Mouse (Mus musculus) ZHBTc4 (cell line): Measurements from ENCODE around the gene Pmpcb.
"Not testable (repeated sequence)": the region's sequence is repeated elsewhere in the genome, so short reads cannot be mapped to it uniquely, and the experiment has no call there.

Experiments
- DNase-seq: peaks from one replicate; pipeline ENCODE4 v3.0.0-alpha.2; 2011; ENCODE audit warnings: low read depth, low spot score

Pmpcb gene

GRCm38 (mm10) chr5:21736956-21737585 is at the start of gene Pmpcb:
Gene Pmpcb, plus strand, starts transcription at chr5:21737141.
- DNase-seq = peak; percentile 94

- DNase-seq = no peak
These were observed 44.7 kb upstream of the Pmpcb start for GRCm38 (mm10) chr5:21692230-21692629.

DNA sequence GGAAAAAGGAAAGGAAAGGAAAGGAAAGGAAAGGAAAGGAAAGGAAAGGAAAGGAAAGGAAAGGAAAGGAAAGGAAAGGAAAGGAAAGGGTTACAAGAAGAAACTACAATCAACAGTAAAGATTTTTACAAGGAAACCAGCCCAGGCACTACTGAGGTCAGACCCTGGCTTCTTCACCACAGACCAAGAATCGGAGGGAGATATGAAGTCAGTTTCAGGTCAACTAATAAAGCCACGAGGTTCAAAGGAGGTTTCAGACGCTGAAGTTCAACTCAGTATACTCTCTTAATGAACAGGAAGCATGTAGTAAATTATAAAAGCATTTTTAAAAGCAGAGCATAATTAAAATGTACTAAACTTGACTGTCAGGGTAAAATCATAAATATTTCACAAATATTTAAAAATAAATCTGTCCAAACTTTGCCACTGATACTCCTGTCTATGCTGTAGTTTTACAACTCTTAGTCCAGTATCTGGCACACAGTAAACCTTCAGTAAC is 43.5 kb upstream of the Pmpcb start:
- no peak for DNase-seq

DNA sequence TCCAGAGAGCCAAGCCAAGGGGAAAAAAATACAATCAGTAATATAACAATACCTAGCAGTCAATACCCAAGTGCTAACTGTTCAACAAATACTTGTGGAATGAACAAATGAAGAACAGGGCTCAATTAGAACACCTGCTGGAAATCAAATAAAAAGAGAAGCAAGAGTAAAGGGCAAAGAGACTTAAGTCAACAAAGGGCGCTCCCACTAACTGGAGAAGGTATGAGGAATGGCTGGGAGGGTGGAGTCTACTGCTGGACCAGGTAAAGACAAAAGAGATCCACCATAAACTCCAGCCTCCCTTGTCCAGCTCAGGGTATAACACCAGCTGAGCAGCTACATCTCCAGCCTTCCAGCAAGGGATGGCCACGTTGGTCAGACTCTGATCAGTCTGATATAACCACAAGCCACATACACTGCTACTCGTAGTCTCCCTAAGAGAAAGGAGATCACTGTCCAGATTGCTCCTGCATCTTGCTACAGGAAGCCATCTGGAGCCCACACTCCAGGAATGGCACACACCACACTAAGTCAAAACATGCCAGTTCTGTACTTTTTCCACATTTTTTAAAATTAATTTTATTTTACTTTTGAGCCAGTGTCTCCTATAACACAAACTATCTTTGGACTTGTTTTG is 42.0 kb upstream of the Pmpcb start:
- DNase-seq = no peak

DNA sequence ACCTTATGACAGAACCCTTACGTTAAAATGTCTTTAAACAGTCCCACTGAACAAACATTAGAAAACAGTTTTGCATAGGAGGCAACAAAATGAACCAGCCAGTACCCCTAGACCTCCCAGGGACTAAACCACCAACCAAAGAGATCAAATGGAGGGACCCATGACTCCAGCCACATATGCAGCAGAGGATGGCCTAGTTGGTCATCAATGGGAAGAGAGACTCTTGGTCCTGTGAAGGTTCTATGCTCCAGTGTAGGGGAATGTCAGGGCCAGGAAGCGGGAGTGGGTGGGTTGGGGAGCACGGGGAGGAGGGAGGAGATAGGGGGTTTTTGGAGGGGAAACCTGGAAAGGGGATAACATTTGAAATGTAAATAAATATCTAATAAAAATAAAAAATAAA is 37.4 kb upstream of the Pmpcb start:
- not testable (repeated sequence) for DNase-seq

DNA sequence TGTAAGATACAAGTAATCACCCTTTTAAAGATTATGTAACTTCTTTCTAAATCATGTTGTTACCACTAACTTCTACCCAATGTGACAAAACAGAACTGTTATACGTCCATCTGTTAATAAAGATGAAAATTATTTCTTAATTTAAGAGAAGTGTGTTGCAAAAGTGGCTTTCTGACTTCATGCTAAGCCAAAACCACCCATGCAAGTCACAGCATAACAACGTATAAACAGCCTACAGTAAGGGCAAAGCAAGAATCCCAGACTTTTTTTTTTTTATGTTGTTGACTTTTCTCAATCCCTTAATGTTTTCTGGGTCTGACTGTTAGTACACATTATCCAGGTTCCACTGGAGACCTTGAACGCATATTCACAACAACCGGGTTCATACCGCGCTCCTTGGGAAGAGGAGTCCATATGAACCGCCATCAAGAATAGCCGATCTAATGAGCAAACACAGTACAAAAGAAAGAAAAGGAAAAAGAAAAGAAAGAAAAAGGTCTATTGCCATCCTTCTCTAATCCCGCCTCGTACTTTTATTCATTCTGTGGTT is 36.6 kb upstream of the Pmpcb start:
- no peak for DNase-seq

DNA sequence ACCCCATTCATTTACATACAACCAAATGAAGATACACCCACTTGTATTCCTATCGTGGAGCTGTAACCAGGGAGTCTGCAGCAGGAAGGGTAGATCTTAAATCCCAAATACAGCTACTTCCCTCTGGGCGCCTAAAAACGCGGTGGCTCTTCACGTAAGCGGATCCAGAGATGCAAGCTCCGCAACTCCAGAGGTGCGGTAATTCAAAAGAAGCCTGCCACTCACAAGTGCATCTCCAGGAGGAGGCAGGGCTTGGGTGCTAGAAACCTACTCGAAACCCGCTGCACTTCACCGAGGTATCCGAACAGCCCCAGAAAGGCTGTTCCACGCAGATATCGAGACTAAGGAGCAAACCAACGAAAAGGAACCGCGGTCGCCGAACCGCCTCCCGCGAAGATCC is 36.0 kb upstream of the Pmpcb start:
- DNase-seq = no peak

GRCm38 (mm10) chr5:21701351-21702008 is 35.5 kb upstream of the Pmpcb start, which contains the start of gene Napepld:
Gene Napepld, minus strand, starts transcription at chr5:21701396.
- peak; percentile 98 for DNase-seq

- no peak for DNase-seq
These were observed 35.0 kb upstream of the Pmpcb start for GRCm38 (mm10) chr5:21702009-21702364.

GRCm38 (mm10) chr5:21702873-21703475 is 34.0 kb upstream of the Pmpcb start:
- no peak for DNase-seq

GRCm38 (mm10) chr5:21703708-21704107 is 33.2 kb upstream of the Pmpcb start:
- no peak for DNase-seq

DNA sequence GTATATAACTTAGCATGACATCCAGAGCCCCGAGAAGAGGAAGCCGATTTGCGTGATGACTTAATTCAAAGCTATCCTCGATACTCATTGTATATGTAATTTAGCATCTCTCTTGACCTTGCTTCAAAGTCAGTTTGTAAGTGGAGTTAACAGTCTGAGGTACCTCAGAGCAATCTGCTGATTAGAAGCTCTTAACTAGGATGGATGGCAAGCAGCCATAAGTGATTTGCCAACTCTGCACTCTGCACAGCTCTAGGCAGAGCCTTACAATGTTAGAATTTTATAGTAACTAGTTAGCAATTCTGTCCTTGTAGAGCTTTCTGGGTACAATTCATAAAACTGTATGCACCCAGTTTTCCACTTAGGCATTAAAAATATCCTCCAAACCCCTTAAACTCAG is 30.4 kb upstream of the Pmpcb start:
- DNase-seq = no peak

DNA sequence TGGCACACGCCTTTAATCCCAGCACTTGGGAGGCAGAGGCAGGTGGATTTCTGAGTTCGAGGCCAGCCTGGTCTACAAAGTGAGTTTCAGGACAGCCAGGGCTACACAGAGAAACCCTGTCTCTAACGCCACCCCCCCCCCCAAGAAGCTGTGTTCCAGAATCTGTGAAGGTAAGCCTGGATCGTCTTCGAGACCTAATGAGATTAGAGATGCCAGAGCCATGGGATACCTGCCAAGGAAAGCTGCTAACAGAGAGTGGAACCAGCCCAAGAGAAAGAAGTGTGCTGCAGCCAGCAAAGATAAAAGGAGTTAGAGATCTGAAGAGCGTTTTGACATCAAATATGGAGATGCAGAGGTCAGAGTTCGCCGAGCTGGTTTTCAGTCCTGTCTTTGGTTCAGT is 28.9 kb upstream of the Pmpcb start:
- not testable (repeated sequence) for DNase-seq

- peak; percentile 42 for DNase-seq
These were observed 24.7 kb upstream of the Pmpcb start for GRCm38 (mm10) chr5:21712127-21712715.

- no peak for DNase-seq
These were observed 22.5 kb upstream of the Pmpcb start for GRCm38 (mm10) chr5:21714447-21714846.

- DNase-seq = peak; percentile 11
These were observed 19.7 kb upstream of the Pmpcb start for GRCm38 (mm10) chr5:21717165-21717715.

DNA sequence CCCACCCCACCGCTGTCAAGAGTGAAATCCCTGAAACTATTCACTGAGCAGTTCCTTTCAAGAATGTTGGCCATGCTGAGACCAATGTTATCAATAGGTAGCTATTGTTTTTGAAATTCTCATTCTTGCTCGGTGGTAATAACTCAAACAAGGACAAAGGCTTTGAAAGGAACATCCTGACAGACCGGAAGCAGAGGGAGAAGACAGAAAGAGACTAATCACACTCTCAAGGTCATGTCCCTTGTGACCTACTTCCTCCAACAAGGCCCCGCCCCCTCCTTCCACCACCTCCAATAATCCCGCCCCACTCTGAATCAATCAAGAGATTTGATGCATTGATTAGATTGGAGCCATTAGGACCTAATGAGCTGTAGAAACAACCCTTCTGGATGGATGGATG is 18.4 kb upstream of the Pmpcb start:
- peak; percentile 53 for DNase-seq

- no peak for DNase-seq
These were observed 17.7 kb upstream of the Pmpcb start for GRCm38 (mm10) chr5:21719209-21719608.

DNA sequence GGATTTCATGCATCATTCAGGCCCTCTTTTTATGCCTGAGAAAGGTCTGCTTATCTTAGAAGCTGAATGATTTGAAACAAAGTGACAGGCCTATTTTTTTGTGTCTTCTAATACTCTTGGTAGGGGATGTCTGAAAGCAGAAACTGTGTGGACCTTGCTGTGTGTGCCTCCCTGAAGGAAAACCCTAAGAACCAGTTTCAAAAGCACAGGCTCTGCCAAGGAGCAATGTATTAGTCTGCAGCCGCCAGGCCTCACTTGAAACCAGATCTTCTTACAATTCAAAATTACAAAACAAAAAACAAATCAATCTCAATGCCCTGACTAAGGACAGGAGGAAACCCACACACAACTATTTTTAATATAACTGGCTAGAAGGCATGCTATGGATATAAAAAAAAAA is 12.5 kb upstream of the Pmpcb start:
- no peak for DNase-seq

GRCm38 (mm10) chr5:21724872-21725271 is 12.1 kb upstream of the Pmpcb start:
- no peak for DNase-seq

- no peak for DNase-seq
These were observed 7.8 kb upstream of the Pmpcb start for GRCm38 (mm10) chr5:21729107-21729506.
